32 mouse cellular contexts compared by ENCODE assay signal in genomic region chr16:92324309-92325061, GRCm38 (mm10). TPM values are rescaled to one million over a fixed set of nuclear protein-coding genes. Genes with fewer than 3 reads are reported as not detected.
DNase-seq lines count a peak whose midpoint lies in the region; ATAC-seq and TF ChIP-seq lines count a peak whose summit lies in the region.
"Had no signal": no experiment of that assay in that cellular context is flagged by ENCODE, and none has a peak within 500 bp of the region (broad histone marks: within the 10 kb centered on the region; RNA-seq: fewer than 3 reads in every experiment).

No protein-coding gene starts in this region.

- H3K4me3 ChIP-seq in forebrain, postnatal 0 days (ENCODE audit: low read depth, low read length) = no peak overlapping the region
- H3K4me3 ChIP-seq in forebrain, embryonic 11.5 days (ENCODE audit: low read depth, low read length) = no peak overlapping the region
- H3K4me3 ChIP-seq in lung, embryonic 16.5 days (ENCODE audit: low read length) = no peak overlapping the region
- H3K4me3 ChIP-seq in midbrain, embryonic 12.5 days = no peak overlapping the region
- H3K4me3 ChIP-seq: embryonic facial prominence, embryonic 12.5 days; erythroblast, embryonic 14.5 days; heart, embryonic 13.5 days; limb, embryonic 15.5 days; stomach, embryonic 15.5 days had no signal

- no peaks in the 10 kb centered on the region for H3K4me1 ChIP-seq in forebrain, postnatal 0 days (ENCODE audit: insufficient read depth)
- peaks cover 8% of the 10 kb centered on the region; the same call in 1 of the 2 replicates for H3K4me1 ChIP-seq in forebrain, embryonic 11.5 days (replicated peaks; ENCODE audit: control insufficient read depth, insufficient read depth, low read length)
- H3K4me1 ChIP-seq in lung, embryonic 16.5 days (replicated peaks; ENCODE audit: control insufficient read depth, insufficient read depth, low read length) = no peaks in the 10 kb centered on the region
- peaks cover 19% of the 10 kb centered on the region for H3K4me1 ChIP-seq in midbrain, embryonic 12.5 days

- no peak for TF ChIP-seq CTCF in forebrain, postnatal 0 days (IDR thresholded peaks at IDR 0.05; ENCODE audit: low read depth)

- no peaks in the 10 kb centered on the region for H3K9me3 ChIP-seq in forebrain, postnatal 0 days (ENCODE audit: low read length)
- no peaks in the 10 kb centered on the region for H3K9me3 ChIP-seq in forebrain, embryonic 11.5 days (ENCODE audit: control insufficient read depth, low read length)
- H3K9me3 ChIP-seq in lung, embryonic 16.5 days (ENCODE audit: control insufficient read depth, low read length) = no peaks in the 10 kb centered on the region
- no peaks in the 10 kb centered on the region for H3K9me3 ChIP-seq in midbrain, embryonic 12.5 days
- H3K9me3 ChIP-seq: embryonic facial prominence, embryonic 12.5 days; heart, embryonic 13.5 days; limb, embryonic 15.5 days; stomach, embryonic 15.5 days had no signal

- no peak overlapping the region for H3K27ac ChIP-seq in forebrain, postnatal 0 days (ENCODE audit: low read depth, low read length)
- H3K27ac ChIP-seq in forebrain, embryonic 11.5 days (ENCODE audit: low read depth, low read length) = no peak overlapping the region
- no peak overlapping the region for H3K27ac ChIP-seq in lung, embryonic 16.5 days (ENCODE audit: low read length)
- peak overlapping the region; percentile 56 for H3K27ac ChIP-seq in midbrain, embryonic 12.5 days (replicated peaks)
- H3K27ac ChIP-seq: embryonic facial prominence, embryonic 12.5 days; heart, embryonic 13.5 days; limb, embryonic 15.5 days; stomach, embryonic 15.5 days had no signal

- H3K9ac ChIP-seq in forebrain, postnatal 0 days = no peak overlapping the region
- H3K9ac ChIP-seq in forebrain, embryonic 11.5 days (ENCODE audit: low read length) = no peak overlapping the region
- no peak overlapping the region for H3K9ac ChIP-seq in lung, embryonic 16.5 days (ENCODE audit: low read length)
- H3K9ac ChIP-seq in midbrain, embryonic 12.5 days (replicated peaks) = no peak overlapping the region
- H3K9ac ChIP-seq: embryonic facial prominence, embryonic 12.5 days; heart, embryonic 13.5 days; limb, embryonic 15.5 days; stomach, embryonic 15.5 days had no signal

- DNase-seq in forebrain, postnatal 0 days = no peak
- no peak for DNase-seq in forebrain, embryonic 11.5 days (ENCODE audit: low spot score)
- no peak for DNase-seq in lung, postnatal 25 days (ENCODE audit: low spot score)
- DNase-seq in NIH3T3 (ENCODE audit: low read depth) = peak; percentile 14
- DNase-seq in cerebellum, adult 11 months = no peak
- no peak for DNase-seq in gastrocnemius, postnatal 10 days
- DNase-seq: cerebellum, adult 8-10 months; kidney, adult 2 months; kidney, postnatal 10 days; right cerebral cortex, postnatal 14 days had no signal

- no peaks in the 10 kb centered on the region for H3K36me3 ChIP-seq in forebrain, postnatal 0 days (ENCODE audit: insufficient read depth)
- no peaks in the 10 kb centered on the region for H3K36me3 ChIP-seq in forebrain, embryonic 11.5 days (ENCODE audit: control insufficient read depth, insufficient read depth, low read length)
- H3K36me3 ChIP-seq in lung, embryonic 16.5 days (ENCODE audit: control insufficient read depth, insufficient read depth, low read length) = no peaks in the 10 kb centered on the region
- no peaks in the 10 kb centered on the region for H3K36me3 ChIP-seq in midbrain, embryonic 12.5 days
- H3K36me3 ChIP-seq: embryonic facial prominence, embryonic 12.5 days; heart, embryonic 13.5 days; limb, embryonic 15.5 days; stomach, embryonic 15.5 days had no signal

- no peaks in the 10 kb centered on the region for H3K27me3 ChIP-seq in forebrain, postnatal 0 days (ENCODE audit: insufficient read depth, low read length)
- H3K27me3 ChIP-seq in forebrain, embryonic 11.5 days (ENCODE audit: control insufficient read depth, insufficient read depth, low read length) = no peaks in the 10 kb centered on the region; the same call in none of the 2 replicates
- H3K27me3 ChIP-seq in lung, embryonic 16.5 days (ENCODE audit: control insufficient read depth, insufficient read depth, low read depth, low read length) = no peaks in the 10 kb centered on the region
- no peaks in the 10 kb centered on the region for H3K27me3 ChIP-seq in midbrain, embryonic 12.5 days
- H3K27me3 ChIP-seq: CH12.LX; embryonic facial prominence, embryonic 12.5 days; heart, embryonic 13.5 days; limb, embryonic 15.5 days; stomach, embryonic 15.5 days had no signal

- ATAC-seq in forebrain, postnatal 0 days = 0 out of 2 replicates have a peak, but pooled peaks have one; percentile 20
- no peak for ATAC-seq in forebrain, embryonic 11.5 days (replicated peaks; ENCODE audit: low FRiP score)
- ATAC-seq in lung, embryonic 16.5 days (ENCODE audit: low read depth) = peak; percentile 69; the same call in 1 of the 2 replicates
- peak; percentile 69 for ATAC-seq in midbrain, embryonic 12.5 days (ENCODE audit: low FRiP score, low read depth)
- ATAC-seq: forebrain, embryonic 16.5 days; inflammation-experienced regulatory T-cells, adult 6 months had no signal

- no peak overlapping the region for H3K4me2 ChIP-seq in forebrain, postnatal 0 days (ENCODE audit: low read depth)
- no peak overlapping the region for H3K4me2 ChIP-seq in forebrain, embryonic 11.5 days (ENCODE audit: low read depth, low read length, severe bottlenecking)
- H3K4me2 ChIP-seq in lung, embryonic 16.5 days (ENCODE audit: low read depth, low read length) = no peak overlapping the region
- no peak overlapping the region for H3K4me2 ChIP-seq in midbrain, embryonic 12.5 days (replicated peaks)
- H3K4me2 ChIP-seq: embryonic facial prominence, embryonic 12.5 days; heart, embryonic 13.5 days; limb, embryonic 15.5 days; stomach, embryonic 15.5 days had no signal

- WGBS in forebrain, postnatal 0 days = 20% methylated on average over 7 of the region's 7 CpGs
- WGBS in forebrain, embryonic 11.5 days = 28% methylated on average over 7 of the region's 7 CpGs
- WGBS in lung, embryonic 16.5 days = 29% methylated on average over 7 of the region's 7 CpGs
- 29% methylated on average over 7 of the region's 7 CpGs for WGBS in midbrain, embryonic 12.5 days

RNA-seq across cellular contexts. Expression of gene Fam243, which starts 3.2 kb away (rescaled TPM):
- 0.15 TPM in 1 of 2 replicates, not detected in the other for total RNA-seq in forebrain, postnatal 0 days (2014; rRNA removed)
- polyA plus RNA-seq in forebrain, postnatal 0 days (2015; fragmentation: Nextera tagmentation; extraction: Ambion mirVana) = not detected in 2 replicates
- not detected in 2 replicates for polyA plus RNA-seq in forebrain, embryonic 11.5 days (2014; fragmentation: Nextera tagmentation; extraction: Ambion mirVana)
- polyA plus RNA-seq in lung, embryonic 16.5 days (2015; fragmentation: Nextera tagmentation; extraction: Ambion mirVana) = not detected in 2 replicates
- polyA plus RNA-seq in midbrain, embryonic 12.5 days (2016; fragmentation: Nextera tagmentation; extraction: Ambion mirVana) = not detected in 2 replicates
- total RNA-seq in gastrocnemius, postnatal 10 days (2021) = not detected
- total RNA-seq: CH12.LX; gastrocnemius, adult 18-20 months; granulocyte monocyte progenitor cell, adult 5-6 weeks; layer of hippocampus, adult 8-10 months; left cerebral cortex, adult 18-20 months; left cerebral cortex, postnatal 36 days; megakaryocyte-erythroid progenitor cell, adult 5-6 weeks; MEL; neutrophil, adult 5-6 weeks had no signal
- polyA plus RNA-seq: embryonic facial prominence, embryonic 12.5 days; erythroblast, embryonic 14.5 days; heart, embryonic 13.5 days; inflammation-experienced regulatory T-cells, adult 6 months; limb, embryonic 15.5 days; liver, embryonic 16.5 days; spleen, adult 2 months; stomach, embryonic 15.5 days had no signal

RNA-seq across cellular contexts. Expression of gene Smim11, which starts 23.4 kb away (rescaled TPM):
- total RNA-seq in forebrain, postnatal 0 days (2014; rRNA removed) = 24.7 and 27.5 TPM in 2 replicates
- polyA plus RNA-seq in forebrain, postnatal 0 days (2015; fragmentation: Nextera tagmentation; extraction: Ambion mirVana) = 54.3 and 61.7 TPM in 2 replicates
- polyA plus RNA-seq in forebrain, embryonic 11.5 days (2014; fragmentation: Nextera tagmentation; extraction: Ambion mirVana) = 115 and 123 TPM in 2 replicates
- 132 and 142 TPM in 2 replicates for polyA plus RNA-seq in lung, embryonic 16.5 days (2015; fragmentation: Nextera tagmentation; extraction: Ambion mirVana)
- 126 and 127 TPM in 2 replicates for polyA plus RNA-seq in midbrain, embryonic 12.5 days (2016; fragmentation: Nextera tagmentation; extraction: Ambion mirVana)
- total RNA-seq in gastrocnemius, postnatal 10 days (2021) = 10 to 100 TPM; 81.1 to 84.7 TPM

RNA-seq across cellular contexts. Expression of gene Kcne2, which starts 32.3 kb away (rescaled TPM):
- total RNA-seq in forebrain, postnatal 0 days (2014; rRNA removed) = 1.5 and 3.9 TPM in 2 replicates
- 7.6 and 10.2 TPM in 2 replicates for polyA plus RNA-seq in forebrain, postnatal 0 days (2015; fragmentation: Nextera tagmentation; extraction: Ambion mirVana)
- 0.45 TPM in 1 of 2 replicates, not detected in the other for polyA plus RNA-seq in forebrain, embryonic 11.5 days (2014; fragmentation: Nextera tagmentation; extraction: Ambion mirVana)
- polyA plus RNA-seq in lung, embryonic 16.5 days (2015; fragmentation: Nextera tagmentation; extraction: Ambion mirVana) = 1.3 and 1.4 TPM in 2 replicates
- polyA plus RNA-seq in midbrain, embryonic 12.5 days (2016; fragmentation: Nextera tagmentation; extraction: Ambion mirVana) = 0.38 and 2.7 TPM in 2 replicates
- not detected for total RNA-seq in gastrocnemius, postnatal 10 days (2021)
- total RNA-seq: adrenal gland, postnatal 4 days; CH12.LX; gastrocnemius, adult 18-20 months; granulocyte monocyte progenitor cell, adult 5-6 weeks; heart, postnatal 25 days; megakaryocyte-erythroid progenitor cell, adult 5-6 weeks; MEL; neutrophil, adult 5-6 weeks had no signal
- polyA plus RNA-seq: erythroblast, embryonic 14.5 days; inflammation-experienced regulatory T-cells, adult 6 months; kidney, adult 2 months; liver, embryonic 16.5 days; spleen, adult 2 months had no signal

RNA-seq across cellular contexts. Expression of gene Kcne1, which starts 34.8 kb away (rescaled TPM):
- not detected in 2 replicates for total RNA-seq in forebrain, postnatal 0 days (2014; rRNA removed)
- polyA plus RNA-seq in forebrain, postnatal 0 days (2015; fragmentation: Nextera tagmentation; extraction: Ambion mirVana) = not detected in 2 replicates
- 0.29 TPM in 1 of 2 replicates, not detected in the other for polyA plus RNA-seq in forebrain, embryonic 11.5 days (2014; fragmentation: Nextera tagmentation; extraction: Ambion mirVana)
- 0.63 and 1.0 TPM in 2 replicates for polyA plus RNA-seq in lung, embryonic 16.5 days (2015; fragmentation: Nextera tagmentation; extraction: Ambion mirVana)
- not detected in 2 replicates for polyA plus RNA-seq in midbrain, embryonic 12.5 days (2016; fragmentation: Nextera tagmentation; extraction: Ambion mirVana)
- total RNA-seq in gastrocnemius, postnatal 10 days (2021) = not detected
- total RNA-seq: gastrocnemius, adult 18-20 months; granulocyte monocyte progenitor cell, adult 5-6 weeks; layer of hippocampus, adult 8-10 months; left cerebral cortex, adult 18-20 months; left cerebral cortex, postnatal 36 days; megakaryocyte-erythroid progenitor cell, adult 5-6 weeks; MEL; neutrophil, adult 5-6 weeks had no signal
- polyA plus RNA-seq: erythroblast, embryonic 14.5 days; inflammation-experienced regulatory T-cells, adult 6 months; liver, embryonic 16.5 days; spleen, adult 2 months had no signal
